Mouse (Mus musculus) adrenal gland (tissue): Measurements from ENCODE around the gene Arpc4.

Experiments
- intact Hi-C: fragments of 180-260 bp; cut with DNase I; formaldehyde crosslinking; loops from one replicate; pipeline ENCODE4 v1.15.1; 2025

Arpc4 gene

GRCm38 (mm10) chr6:113362241-113362640 is 15.7 kb upstream of the Arpc4 start:
- intact Hi-C loops: no loop called here

GRCm38 (mm10) chr6:113364518-113365135 is 13.3 kb upstream of the Arpc4 start:
- intact Hi-C loops: no loop called here

GRCm38 (mm10) chr6:113366639-113367038 is 11.3 kb upstream of the Arpc4 start:
- intact Hi-C loops: no loop called here

GRCm38 (mm10) chr6:113367574-113367973 is 10.3 kb upstream of the Arpc4 start:
- intact Hi-C loops: no loop called here

- intact Hi-C loops: no loop called here
Measured at GRCm38 (mm10) chr6:113368124-113368523, 9.8 kb upstream of the Arpc4 start.

GRCm38 (mm10) chr6:113368577-113368976 is 9.3 kb upstream of the Arpc4 start:
- intact Hi-C loops: no loop called here

GRCm38 (mm10) chr6:113370194-113370929 is 7.6 kb upstream of the Arpc4 start:
- intact Hi-C loops: no loop called here

- intact Hi-C loops: no loop called here
Measured at GRCm38 (mm10) chr6:113373491-113373890, 4.4 kb upstream of the Arpc4 start.

GRCm38 (mm10) chr6:113377172-113377495 is 781 bp upstream of the Arpc4 start:
- intact Hi-C loops: loop anchor here (2.0 to 5.0 kb wide), 2 partner anchors 35 to 50 kb away; partner anchors contain the start of genes Camk1 and Ogg1

- intact Hi-C loops: loop anchor here (5.0 kb wide), 1 partner anchor 37 kb away; the partner anchor contains the start of gene Camk1
Measured at GRCm38 (mm10) chr6:113379246-113379645, 1.3 kb downstream of the Arpc4 start.

GRCm38 (mm10) chr6:113380480-113380879 is 2.6 kb downstream of the Arpc4 start:
- intact Hi-C loops: no loop called here

- intact Hi-C loops: no loop called here
Measured at GRCm38 (mm10) chr6:113384351-113384927, 6.5 kb downstream of the Arpc4 start.

GRCm38 (mm10) chr6:113385160-113385714 is 7.3 kb downstream of the Arpc4 start:
- intact Hi-C loops: no loop called here

GRCm38 (mm10) chr6:113386025-113386424 is 8.1 kb downstream of the Arpc4 start:
- intact Hi-C loops: no loop called here

GRCm38 (mm10) chr6:113388960-113389359 is 11.0 kb downstream of the Arpc4 start, which contains the start of gene Ttll3:
Gene Ttll3, plus strand, starts transcription at chr6:113389260.
- intact Hi-C loops: no loop called here

GRCm38 (mm10) chr6:113390715-113391114 is 12.8 kb downstream of the Arpc4 start:
- intact Hi-C loops: no loop called here

- intact Hi-C loops: no loop called here
Measured at GRCm38 (mm10) chr6:113392015-113392386, 14.1 kb downstream of the Arpc4 start.

- intact Hi-C loops: no loop called here
Measured at GRCm38 (mm10) chr6:113392387-113393071, 14.6 kb downstream of the Arpc4 start.

- intact Hi-C loops: no loop called here
Measured at GRCm38 (mm10) chr6:113393951-113394350, 16.0 kb downstream of the Arpc4 start.

GRCm38 (mm10) chr6:113394811-113395210 is 16.9 kb downstream of the Arpc4 start:
- intact Hi-C loops: no loop called here

- intact Hi-C loops: no loop called here
Measured at GRCm38 (mm10) chr6:113395501-113395900, 17.6 kb downstream of the Arpc4 start.
